Mouse (Mus musculus) C2C12 (cell line): Measurements from ENCODE around the gene Theg.

Experiments
- CTCF ChIP-seq: IDR thresholded peaks from one replicate; pipeline ENCODE4 v1.5.1; 2011; ENCODE audit not compliant: control insufficient read depth, insufficient read depth, insufficient read length
- MAX ChIP-seq: IDR thresholded peaks from one replicate; pipeline ENCODE4 v1.6.1; 2011; ENCODE audit warnings: mild to moderate bottlenecking, control low read depth
- MYOG ChIP-seq: IDR thresholded peaks from one replicate; pipeline ENCODE4 v1.6.1; 2011; ENCODE audit not compliant: control insufficient read depth, insufficient read length; ENCODE audit errors: extremely low read depth
- USF1 ChIP-seq: IDR thresholded peaks from one replicate; pipeline ENCODE4 v1.6.1; 2011; ENCODE audit warnings: low read depth, mild to moderate bottlenecking, control low read depth, moderate library complexity

DNA sequence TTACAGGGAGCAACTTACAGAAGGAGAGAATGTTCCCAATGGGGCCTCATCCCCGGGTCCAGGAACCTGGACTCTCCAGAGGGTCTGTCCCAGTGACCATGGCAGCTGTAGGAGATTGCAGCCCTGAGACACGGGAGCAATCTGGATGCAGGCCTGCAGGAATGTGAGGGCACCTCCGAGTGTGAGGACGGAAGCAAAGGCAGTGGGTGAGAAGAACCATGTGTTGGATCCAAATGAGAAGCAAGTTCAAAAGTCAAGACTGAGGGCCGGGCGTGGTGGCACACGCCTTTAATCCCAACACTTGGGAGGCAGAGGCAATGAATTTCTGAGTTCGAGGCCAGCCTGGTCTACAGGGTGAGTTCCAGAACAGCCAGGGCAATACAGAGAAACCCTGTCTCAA is 5.6 kb downstream of the Theg start:
- TF ChIP-seq CTCF (no peak), MAX (no peak), USF1 (no peak), MYOG (no peak)
